Mouse (Mus musculus) cerebellum, postnatal 10 days (tissue): ENCODE measurements around the gene Gpr6.

Experiments used
- DNase-seq, 2 experiments: peaks; one replicate each; pipeline ENCODE4 v3.0.0; 2021; ENCODE audit warnings: mixed read lengths in 2 of 2

Gene Gpr6

DNA sequence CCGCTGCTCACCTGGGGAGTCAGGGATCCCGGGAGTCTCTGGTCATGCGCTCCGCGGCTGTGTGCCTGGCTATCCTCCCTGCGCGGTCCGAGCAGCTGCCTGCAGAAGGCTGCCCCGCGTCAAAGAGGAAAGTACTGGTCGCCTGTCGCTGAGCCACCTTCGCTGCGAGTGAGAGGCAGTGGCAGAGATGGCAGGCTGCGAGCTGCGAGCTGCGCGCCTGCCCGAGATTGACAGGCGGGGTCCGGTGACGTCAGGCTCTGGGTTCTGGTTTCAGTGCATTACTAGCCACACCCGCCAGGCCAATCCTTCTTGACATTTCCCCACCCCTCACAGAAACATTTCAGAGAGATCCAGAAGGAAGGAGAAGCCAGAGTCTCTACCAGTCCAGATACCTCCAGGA, at the start of gene Gpr6:
Gene Gpr6, minus strand, starts transcription at position 170 of the 400 bp plus-strand sequence.
- peak; percentile 73 to 83 for DNase-seq

DNA sequence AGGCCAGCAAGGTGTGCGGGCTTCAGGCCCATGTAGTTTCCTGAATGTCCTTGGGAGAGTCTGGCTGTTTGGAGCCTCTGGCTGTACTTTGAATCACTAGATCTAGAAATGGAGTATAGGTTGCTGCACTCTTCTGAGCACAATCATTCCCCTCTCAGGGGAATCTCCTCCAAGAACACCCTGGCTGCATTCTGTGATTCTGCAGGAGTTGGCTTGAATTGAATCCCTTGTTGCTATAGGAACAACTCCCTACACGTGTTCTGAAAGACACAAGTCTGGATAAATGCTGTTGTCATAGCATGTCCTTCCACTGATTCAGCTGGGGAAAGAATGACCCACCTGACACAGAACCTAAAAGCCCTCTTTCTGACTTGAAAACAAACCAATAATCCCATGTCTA, 28.0 kb upstream of the Gpr6 start:
- DNase-seq: no peak

DNA sequence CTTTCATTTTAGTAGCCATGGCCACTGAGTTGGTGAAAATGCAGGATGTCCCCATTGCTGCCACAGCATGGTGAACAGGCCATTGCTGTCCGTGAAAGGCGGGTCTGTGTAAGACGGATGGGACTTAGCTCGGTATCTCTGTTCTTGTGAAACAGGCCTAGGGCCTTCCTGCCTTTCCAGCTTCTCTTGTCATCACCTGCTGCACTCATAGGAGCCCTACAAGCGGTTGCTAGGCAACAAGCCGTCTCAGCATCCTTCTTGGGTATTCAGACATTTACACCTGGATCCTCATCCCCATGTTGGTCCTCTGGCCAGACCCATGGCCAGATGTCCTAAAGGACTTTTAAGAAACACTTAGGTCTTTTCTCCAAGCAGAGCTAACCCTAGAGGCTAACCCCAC, 26.1 kb upstream of the Gpr6 start:
- DNase-seq: no peak

DNA sequence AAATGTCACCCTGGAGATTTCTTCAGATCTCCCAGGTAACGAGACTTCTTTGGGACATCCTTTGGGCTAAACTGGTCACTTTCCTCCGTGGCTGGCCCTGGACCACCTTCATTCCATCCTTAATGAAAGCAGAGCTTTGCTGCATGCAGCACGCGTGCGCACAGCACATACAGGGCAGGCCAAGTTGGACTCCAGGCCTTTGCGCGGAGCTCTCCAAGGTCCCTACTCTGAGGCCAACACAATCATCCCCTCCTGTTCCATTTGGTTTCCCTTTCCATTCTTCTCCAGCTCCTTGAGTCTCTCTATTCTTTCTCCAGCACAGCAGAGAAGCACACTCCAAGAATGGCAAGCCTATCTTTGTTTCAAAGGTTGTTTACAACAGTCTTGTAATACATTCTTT, 16.8 kb upstream of the Gpr6 start:
- no peak for DNase-seq

DNA sequence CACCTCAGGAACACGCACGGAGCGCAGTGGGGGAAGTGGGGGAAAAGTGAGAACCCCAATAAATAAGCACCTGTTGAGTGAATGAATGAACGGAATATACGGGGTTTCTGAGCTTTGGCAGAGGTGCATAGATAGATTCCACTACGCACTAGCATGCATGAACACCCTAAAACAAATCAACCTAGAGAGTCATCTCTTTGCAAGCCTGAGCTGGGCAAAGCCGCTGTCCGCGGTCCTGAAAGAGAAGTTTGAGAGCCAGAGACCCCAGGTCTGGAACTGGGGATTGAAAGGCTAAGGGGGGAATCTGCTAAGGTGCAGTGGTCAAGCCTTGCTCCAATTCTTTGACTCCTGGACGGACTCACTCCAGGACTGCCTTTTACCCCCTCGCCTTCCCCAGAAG, 389 bp downstream of the Gpr6 start:
- DNase-seq: peak; percentile 14 to 43

DNA sequence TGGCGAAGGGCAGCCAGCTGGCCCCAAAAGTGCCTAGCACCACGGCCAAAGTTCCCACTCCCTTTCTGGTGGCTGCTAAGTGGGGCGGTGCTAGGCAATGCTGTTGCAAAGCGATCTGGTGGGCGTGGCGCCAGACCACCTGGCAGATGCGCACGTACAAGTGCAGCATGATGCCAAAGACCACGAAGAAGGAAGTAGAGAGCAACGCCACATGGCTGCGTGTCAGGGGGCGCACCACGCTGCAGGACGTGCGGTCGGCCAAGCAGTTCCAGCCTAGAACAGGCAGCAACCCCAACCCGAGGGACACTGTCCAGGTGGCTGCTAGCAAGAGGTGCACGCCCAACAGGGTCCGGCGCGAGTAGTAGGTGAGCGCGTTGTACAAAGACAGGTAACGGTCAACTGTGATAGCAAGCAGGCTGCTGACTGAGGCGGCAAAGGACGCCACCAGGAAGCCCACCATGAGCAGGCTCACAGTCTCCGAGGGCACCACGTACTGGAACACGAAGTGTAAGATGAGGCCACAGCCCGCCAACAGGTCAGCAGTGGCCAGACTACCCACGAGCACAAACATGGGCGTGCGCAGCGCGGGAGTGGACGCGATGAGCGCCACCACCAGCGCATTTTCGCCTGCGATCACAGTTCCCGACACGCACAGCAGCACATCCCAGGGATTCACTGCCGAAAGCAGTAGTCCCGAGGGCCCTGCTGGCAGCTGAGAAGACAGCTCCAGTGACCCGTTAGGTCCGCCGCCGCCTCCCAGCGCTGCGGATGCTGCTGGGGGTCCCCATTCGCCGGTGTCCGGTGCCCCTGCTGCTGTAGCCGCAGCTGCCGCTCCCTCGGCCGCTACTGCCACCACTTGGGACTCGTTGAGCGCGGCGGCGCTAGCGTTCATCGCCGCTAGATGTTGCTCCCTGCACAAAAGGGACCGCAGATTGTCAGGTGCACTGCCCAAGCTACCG, 1.1 kb downstream of the Gpr6 start:
- DNase-seq: peak; percentile 71 to 77

DNA sequence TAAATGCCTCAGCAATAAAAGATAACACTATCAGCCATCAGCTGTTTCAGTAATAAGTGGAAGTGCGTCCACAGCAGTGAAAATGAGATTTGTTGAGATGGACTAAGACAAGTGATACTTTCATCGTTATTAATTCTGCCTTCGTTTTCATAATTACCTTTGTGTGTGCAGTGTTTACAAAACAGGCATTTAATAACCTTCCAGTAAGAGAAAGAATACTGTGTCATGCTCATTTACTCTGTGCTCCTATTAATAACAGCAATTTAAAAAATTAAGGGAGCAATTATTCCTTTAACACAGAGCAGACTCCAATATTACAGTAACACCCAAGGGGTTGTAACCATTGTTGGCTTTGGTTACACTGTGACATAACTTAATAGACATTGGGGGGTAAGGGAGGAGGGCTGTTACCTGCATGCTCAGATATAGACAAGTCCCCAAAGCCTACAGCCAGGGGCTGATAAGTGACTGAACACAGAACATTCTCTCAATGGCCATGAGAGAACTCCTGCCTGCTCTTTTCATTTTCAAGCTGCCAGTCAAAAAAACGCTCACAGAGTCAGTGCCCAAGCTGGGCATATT, 11.7 kb downstream of the Gpr6 start:
- DNase-seq: no peak

DNA sequence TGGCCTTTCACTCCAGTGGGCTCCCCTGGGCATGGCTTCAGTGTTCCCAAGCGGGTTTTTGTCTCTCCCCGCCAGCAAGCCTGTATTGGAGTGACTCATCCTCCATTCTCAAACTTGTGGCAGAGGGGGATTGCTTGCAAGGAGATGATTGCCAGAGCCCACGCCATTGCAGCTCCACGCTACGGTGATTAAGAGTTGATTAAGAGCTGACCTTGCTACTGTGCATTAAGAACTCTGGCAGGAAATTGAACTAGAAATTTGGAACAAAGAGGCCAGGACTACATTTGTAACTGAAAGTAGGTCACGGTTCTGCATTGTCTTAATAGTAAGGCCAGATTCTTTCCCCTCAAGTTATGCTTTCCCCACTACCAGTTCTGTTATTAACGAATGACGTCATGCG, 16.5 kb downstream of the Gpr6 start:
- no peak for DNase-seq

DNA sequence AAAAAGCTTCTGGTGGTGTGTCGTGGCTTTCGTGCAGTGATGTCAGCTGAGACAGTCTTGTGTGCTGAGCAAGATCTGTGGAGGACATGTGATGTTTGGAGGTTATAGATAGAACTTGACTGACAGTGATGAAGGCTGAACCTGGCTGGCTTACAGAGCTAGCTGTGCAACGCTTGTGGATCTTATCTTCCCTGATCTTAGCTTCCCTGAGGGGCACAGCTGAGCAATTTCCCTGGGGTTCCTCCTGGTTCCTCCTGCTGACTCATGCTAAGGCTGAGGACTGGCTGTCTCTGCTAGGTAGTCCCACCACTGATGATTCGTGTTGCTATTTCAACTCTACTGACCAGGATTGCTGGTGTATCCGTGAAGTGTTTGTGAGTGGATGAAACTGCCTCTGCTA, 18.1 kb downstream of the Gpr6 start:
- DNase-seq: no peak

DNA sequence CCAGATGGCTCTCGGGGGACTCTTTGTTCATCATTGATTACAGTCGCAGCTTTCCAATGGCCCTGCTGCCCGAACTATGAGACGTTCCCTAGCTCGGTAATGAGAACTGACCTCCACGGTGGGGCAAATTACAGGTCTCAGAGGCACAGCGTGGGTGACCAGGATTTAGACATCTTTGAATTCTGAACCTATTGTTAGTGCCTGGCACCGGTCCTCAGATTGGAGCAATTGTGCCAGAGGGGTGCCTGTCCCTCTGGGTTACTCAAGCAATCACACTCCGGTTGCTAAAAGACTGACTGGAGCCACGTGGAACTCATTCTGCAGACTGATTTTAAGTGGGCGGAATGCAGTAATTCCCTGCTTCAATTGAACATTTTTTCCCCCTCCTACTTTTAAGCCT, 29.8 kb downstream of the Gpr6 start:
- DNase-seq: no peak

DNA sequence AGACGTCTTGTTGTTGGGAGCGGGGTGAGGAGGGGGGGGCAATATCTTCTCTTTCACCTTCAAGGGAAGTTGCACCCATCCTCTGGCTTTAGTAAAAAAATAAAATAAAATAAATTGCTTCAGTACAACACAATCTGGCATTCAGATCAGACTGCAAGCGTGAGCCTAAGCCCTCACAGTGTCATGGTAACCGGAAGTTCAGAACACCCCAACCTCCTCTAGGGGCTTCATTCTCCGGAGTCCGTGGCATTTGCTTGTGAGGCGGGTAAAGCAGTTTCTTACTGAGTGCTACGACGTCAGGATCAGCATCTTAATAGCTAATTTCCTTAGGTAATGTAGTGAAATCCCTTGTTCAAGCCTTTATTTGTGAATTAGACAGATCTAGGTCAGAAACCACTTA, 30.6 kb downstream of the Gpr6 start:
- DNase-seq: no peak

DNA sequence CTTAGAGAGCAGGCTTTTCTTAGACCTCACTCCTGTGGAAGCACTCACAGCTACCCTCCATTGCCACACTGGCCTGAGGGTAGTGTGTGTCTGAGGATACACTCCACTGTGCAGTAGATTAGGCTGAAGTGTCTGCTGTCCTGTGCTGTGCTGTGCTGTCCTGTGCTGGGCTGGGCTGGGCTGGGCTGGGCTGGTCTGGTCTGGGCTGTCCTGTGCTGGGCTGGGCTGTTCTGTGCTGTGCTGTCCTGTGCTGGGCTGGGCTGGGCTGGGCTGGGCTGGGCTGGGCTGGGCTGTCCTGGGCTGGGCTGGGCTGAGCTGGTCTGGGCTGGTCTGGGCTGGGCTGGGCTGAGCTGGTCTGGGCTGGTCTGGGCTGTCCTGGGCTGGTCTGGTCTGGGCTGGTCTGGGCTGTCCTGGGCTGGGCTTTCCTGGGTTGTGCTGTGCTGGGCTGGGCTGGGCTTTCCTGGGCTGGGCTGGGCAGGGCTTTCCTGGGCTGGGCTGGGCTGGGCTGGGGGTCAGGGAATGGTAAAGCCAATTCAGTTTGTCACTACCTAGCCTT, 31.5 kb downstream of the Gpr6 start:
- DNase-seq: no peak

DNA sequence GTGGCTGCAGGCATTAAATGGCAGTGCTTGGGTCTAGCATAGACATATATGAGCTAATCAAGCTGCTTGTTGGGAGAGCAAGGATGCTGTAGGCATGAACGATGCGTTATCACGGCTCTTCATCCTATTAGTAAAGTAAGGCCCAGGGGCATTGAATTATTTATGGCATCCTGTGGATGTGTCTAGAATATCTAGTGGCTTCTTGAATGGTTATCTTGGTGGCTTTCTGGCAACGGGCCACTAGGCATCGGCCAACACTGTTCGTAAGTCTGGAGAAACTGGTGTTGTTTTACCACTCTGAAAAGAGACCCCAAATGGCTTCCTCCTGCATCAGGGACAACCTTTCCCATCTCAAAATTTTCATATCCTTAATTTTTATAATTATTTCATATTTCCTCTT, 33.6 kb downstream of the Gpr6 start:
- DNase-seq: peak; percentile 35 to 40

DNA sequence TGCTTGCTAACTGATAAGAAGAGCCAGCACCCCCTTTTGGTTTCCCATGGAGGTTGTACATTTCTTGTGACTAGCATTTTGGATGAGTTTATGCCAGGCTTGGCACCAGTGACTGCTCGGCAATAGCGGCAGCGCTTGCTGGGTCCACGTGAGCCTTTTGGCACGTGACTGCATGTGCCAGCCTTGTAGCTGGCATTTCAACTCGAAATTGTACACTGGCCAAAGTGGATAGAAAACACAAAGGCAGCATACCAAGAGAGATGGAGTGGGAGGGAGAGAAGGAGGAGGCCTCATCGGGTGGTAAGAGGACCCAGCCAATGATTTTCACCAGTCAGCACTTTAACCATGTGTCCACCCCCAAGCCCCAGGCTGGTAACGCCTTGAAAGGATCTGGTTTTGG, 34.4 kb downstream of the Gpr6 start:
- peak; percentile 88 to 91 for DNase-seq

DNA sequence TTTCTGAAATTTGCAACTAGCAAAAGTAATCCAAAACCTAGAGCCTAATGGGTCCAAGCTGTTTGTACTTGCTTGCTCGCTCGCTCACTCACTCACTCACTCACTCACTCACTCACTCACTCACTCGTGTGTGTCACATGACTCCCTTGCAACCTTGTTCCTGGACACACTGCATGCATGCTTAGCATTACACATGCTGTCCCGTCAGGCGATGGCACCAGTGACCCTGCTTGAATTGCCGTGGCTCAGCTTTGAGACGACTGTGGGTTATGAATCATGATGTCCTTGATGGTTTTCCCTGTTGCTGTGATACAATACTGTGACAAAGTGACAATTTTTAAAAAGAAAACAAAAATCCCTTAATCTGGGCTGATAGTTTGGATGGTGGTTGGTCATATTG, 39.3 kb downstream of the Gpr6 start:
- no peak for DNase-seq

DNA sequence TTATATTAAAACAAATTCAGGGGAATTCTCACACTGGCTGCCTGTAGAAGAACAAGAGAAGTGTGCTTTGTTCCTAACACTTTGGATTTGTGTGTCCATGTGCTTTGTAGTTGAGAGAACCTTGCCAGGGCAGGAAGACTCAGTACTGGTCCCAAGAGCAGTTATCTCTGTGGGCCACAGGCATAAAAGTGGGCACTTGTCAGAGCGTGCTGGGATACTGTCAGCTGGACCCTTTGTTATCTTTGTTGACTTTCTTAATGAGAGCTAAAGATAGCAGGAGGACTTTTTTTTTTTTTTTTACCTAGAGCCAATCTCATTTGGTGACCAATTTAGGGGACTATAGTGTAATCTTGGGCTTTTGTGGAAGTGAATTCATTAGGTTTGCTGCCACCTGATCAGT, 47.2 kb downstream of the Gpr6 start:
- DNase-seq: no peak

DNA sequence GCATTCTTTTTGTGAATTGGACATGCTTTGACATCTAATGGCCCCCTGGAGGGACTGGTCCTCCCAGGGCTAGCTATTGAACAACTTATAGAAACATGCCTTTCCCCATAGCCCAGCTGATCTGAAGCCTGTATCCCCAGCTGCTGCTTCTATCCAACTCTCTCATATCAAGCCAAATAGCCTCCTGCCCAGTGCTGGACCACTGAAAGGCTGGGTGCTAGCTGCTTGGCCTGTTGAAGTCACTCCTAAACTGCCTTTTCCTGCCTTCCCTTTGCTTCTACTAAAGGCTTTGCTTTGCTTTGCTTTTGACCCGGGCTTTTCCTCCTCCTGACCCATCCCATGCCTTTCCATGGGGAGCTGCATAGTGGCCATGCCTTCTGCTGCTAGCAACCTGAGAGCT, 47.7 kb downstream of the Gpr6 start:
- no peak for DNase-seq

DNA sequence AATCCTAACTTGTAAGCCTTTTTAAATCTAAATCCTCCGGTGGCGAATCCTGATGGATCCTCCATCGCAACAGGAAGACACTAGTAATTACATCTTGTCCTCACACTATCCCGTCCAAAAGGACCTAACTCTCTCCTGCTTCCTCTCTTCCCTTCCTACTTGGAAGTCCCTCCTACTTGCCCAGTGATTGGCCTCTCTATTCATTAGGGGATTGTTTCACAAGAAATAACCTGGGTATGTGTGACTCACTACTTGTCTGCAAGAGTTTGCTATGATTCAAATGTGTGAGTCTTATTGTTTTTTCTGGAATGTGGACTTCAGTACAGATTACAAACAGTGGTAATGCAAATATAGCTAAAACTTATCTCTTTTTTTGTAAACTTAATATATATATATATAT, 49.9 kb downstream of the Gpr6 start:
- no peak for DNase-seq
